Mouse (Mus musculus): ENCODE results near the gene Cnot3. TPM values are rescaled to one million over a fixed set of nuclear protein-coding genes. Genes with fewer than 3 reads are reported as not detected.

Gene Cnot3
- polyA plus RNA-seq, 1 experiment: 87.1 TPM

DNA sequence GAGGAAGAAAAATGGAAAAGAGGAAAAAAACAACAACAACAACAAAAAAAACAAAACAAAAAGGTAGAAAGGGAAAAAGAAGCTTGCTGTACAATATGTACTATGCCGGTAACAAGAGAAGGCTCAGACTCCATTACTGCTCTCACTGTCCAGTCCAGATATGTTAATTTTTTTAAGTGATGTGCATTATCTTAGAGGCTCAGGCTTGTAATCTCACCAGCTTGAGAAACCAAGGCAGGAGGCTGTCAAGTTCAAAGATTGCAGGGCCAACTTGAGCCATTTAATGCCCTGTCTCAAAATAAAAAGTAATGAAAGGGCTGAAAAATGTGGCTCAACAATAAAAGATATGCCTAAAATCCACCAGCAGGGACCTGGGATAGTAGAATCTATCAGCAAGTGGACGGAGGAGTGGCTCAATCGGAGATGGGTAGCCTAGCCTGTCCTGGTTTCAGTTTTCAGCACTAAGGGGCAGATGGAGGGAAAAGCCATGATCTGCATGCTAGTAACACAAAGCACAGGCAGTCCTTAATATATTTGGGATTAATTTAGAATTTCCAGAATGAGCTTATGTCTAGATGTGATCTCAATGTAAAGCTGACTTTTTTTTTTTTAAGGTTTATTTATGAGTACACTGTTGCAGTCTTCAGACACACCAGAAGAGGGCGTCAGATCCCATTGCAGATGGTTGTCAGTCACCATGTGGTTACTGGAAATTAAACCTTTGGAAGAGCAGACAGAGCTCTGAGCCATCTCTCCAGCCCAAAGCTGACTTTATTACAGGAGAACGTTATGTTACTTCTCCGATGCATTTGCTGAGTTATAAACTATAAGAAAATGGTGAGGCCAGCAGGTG is 28.5 kb upstream of the Cnot3 start:
- Histone ChIP-seq H3K4me3 (ENCODE audit: insufficient read depth, poor library complexity, severe bottlenecking) (peak overlapping the region; percentile 11), H3K36me3 (ENCODE audit: control insufficient read depth, insufficient read depth) (peaks cover 5% of the 10 kb centered on the region), H3K79me3 (ENCODE audit: low read depth) (peaks cover 2% of the 10 kb centered on the region), H3K79me2 (ENCODE audit: control insufficient read depth, insufficient read depth) (no peaks in the 10 kb centered on the region), H3ac (ENCODE audit: control insufficient read depth, insufficient read length, low read depth) (no peak overlapping the region), H3K27me3 (ENCODE audit: control insufficient read depth, insufficient read depth, insufficient read length) (peaks cover 6% of the 10 kb centered on the region)
- TF ChIP-seq CEBPB (IDR thresholded peaks at IDR 0.05; ENCODE audit: low read depth): no peak
- TF ChIP-seq USF1 (IDR thresholded peaks at IDR 0.05; ENCODE audit: low read depth): no peak
- TF ChIP-seq CTCF (IDR thresholded peaks at IDR 0.05; ENCODE audit: control insufficient read depth, insufficient read depth, insufficient read length): no peak

GRCm38 (mm10) chr7:3617242-3617995 is 27.6 kb upstream of the Cnot3 start, which contains the start of gene Ndufa3:
Ndufa3 (plus strand) TSS chr7:3617373.
- TF ChIP-seq MYOG (IDR thresholded peaks at IDR 0.05; ENCODE audit: control insufficient read depth, extremely low read depth, insufficient read length) (no peak), MYOD1 (IDR thresholded peaks at IDR 0.05; ENCODE audit: control insufficient read depth, insufficient read length, low read depth) (no peak), CEBPB (IDR thresholded peaks at IDR 0.05; ENCODE audit: low read depth) (no peak), MAX (IDR thresholded peaks at IDR 0.05) (no peak), CTCF (IDR thresholded peaks at IDR 0.05; ENCODE audit: control insufficient read depth, insufficient read depth, insufficient read length) (no peak), USF1 (IDR thresholded peaks at IDR 0.05; ENCODE audit: low read depth) (no peak), FOSL1 (IDR thresholded peaks at IDR 0.05; ENCODE audit: insufficient read depth, low read length, poor library complexity, severe bottlenecking) (no peak)
- H3K79me3 ChIP-seq (ENCODE audit: low read depth): peaks cover 2% of the 10 kb centered on the region
- H3K36me3 ChIP-seq (ENCODE audit: control insufficient read depth, insufficient read depth): peaks cover 5% of the 10 kb centered on the region
- peak within 1 kb of the TSS; percentile 50 for H3K4me3 ChIP-seq (ENCODE audit: insufficient read depth, poor library complexity, severe bottlenecking)
- H3K79me2 ChIP-seq (ENCODE audit: control insufficient read depth, insufficient read depth): no peaks in the 10 kb centered on the region
- peaks cover 6% of the 10 kb centered on the region for H3K27me3 ChIP-seq (ENCODE audit: control insufficient read depth, insufficient read depth, insufficient read length)
- H3ac ChIP-seq (ENCODE audit: control insufficient read depth, insufficient read length, low read depth): peak within 1 kb of the TSS; percentile 78

DNA sequence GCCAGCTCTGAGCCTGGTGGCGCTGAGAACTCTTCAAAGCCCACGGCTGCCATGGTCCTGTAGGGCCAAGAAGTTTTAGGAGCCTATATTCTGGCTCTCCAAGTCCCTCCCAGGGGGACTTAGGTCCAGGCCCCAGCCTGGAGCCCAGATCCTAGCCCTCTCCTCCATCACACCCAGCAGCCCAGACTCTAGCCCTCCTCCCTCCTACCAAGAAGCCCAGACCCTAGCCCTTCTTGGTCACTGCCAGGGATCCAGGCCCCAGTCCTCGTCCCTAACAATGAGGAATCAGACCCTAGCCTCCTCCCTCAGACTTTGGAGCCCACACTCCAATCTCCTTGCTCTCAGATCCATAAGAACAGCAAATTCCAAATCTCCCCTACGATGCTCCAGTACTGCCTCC is 16.0 kb upstream of the Cnot3 start:
- Histone ChIP-seq H3K36me3 (ENCODE audit: control insufficient read depth, insufficient read depth) (peaks cover 32% of the 10 kb centered on the region), H3K79me2 (ENCODE audit: control insufficient read depth, insufficient read depth) (peaks cover 61% of the 10 kb centered on the region), H3K79me3 (ENCODE audit: low read depth) (peaks cover 36% of the 10 kb centered on the region), H3ac (ENCODE audit: control insufficient read depth, insufficient read length, low read depth) (peak overlapping the region; percentile 68), H3K4me3 (ENCODE audit: insufficient read depth, poor library complexity, severe bottlenecking) (peak overlapping the region; percentile 75), H3K27me3 (ENCODE audit: control insufficient read depth, insufficient read depth, insufficient read length) (no peaks in the 10 kb centered on the region)
- TF ChIP-seq CTCF (IDR thresholded peaks at IDR 0.05; ENCODE audit: control insufficient read depth, insufficient read depth, insufficient read length) (no peak), USF1 (IDR thresholded peaks at IDR 0.05; ENCODE audit: low read depth) (no peak), MYOD1 (IDR thresholded peaks at IDR 0.05; ENCODE audit: control insufficient read depth, insufficient read length, low read depth) (no peak), FOSL1 (IDR thresholded peaks at IDR 0.05; ENCODE audit: insufficient read depth, low read length, poor library complexity, severe bottlenecking) (no peak), MAX (IDR thresholded peaks at IDR 0.05) (no peak), CEBPB (IDR thresholded peaks at IDR 0.05; ENCODE audit: low read depth) (no peak), MYOG (IDR thresholded peaks at IDR 0.05; ENCODE audit: control insufficient read depth, extremely low read depth, insufficient read length) (no peak)

- no peak for TF ChIP-seq MYOD1 (IDR thresholded peaks at IDR 0.05; ENCODE audit: control insufficient read depth, insufficient read length, low read depth)
- TF ChIP-seq CEBPB (IDR thresholded peaks at IDR 0.05; ENCODE audit: low read depth): peak; percentile 83
- Histone ChIP-seq H3K36me3 (ENCODE audit: control insufficient read depth, insufficient read depth) (peaks cover 37% of the 10 kb centered on the region), H3K79me3 (ENCODE audit: low read depth) (peaks cover 36% of the 10 kb centered on the region), H3K4me3 (ENCODE audit: insufficient read depth, poor library complexity, severe bottlenecking) (peak within 1 kb of the TSS; percentile 75), H3ac (ENCODE audit: control insufficient read depth, insufficient read length, low read depth) (peak within 1 kb of the TSS; percentile 79), H3K79me2 (ENCODE audit: control insufficient read depth, insufficient read depth) (peaks cover 59% of the 10 kb centered on the region), H3K27me3 (ENCODE audit: control insufficient read depth, insufficient read depth, insufficient read length) (no peaks in the 10 kb centered on the region)
Measured at GRCm38 (mm10) chr7:3629543-3630477, 15.3 kb upstream of the Cnot3 start, which contains the start of the genes Tfpt and Prpf31. Tfpt (minus strand) TSS chr7:3629929. Prpf31 (plus strand) TSS chr7:3629985.

DNA sequence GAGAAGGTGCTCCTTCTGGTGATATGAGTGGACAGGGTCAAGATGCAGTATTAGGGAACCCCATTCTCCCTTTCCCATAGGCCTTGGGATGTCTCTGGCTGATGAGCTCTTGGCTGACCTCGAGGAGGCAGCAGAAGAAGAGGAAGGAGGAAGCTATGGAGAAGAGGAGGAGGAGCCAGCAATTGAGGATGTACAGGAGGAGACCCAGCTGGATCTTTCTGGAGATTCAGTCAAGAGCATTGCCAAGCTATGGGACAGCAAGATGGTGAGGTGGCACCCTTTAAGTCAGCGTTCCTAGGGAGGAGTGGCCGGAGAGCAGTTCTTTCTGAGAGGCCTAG is 14.6 kb upstream of the Cnot3 start:
- H3K4me3 ChIP-seq (ENCODE audit: insufficient read depth, poor library complexity, severe bottlenecking): peak overlapping the region; percentile 75
- H3K79me3 ChIP-seq (ENCODE audit: low read depth): peaks cover 36% of the 10 kb centered on the region
- TF ChIP-seq USF1 (IDR thresholded peaks at IDR 0.05; ENCODE audit: low read depth): no peak
- no peak for TF ChIP-seq FOSL1 (IDR thresholded peaks at IDR 0.05; ENCODE audit: insufficient read depth, low read length, poor library complexity, severe bottlenecking)
- no peak for TF ChIP-seq CEBPB (IDR thresholded peaks at IDR 0.05; ENCODE audit: low read depth)
- TF ChIP-seq CTCF (IDR thresholded peaks at IDR 0.05; ENCODE audit: control insufficient read depth, insufficient read depth, insufficient read length): no peak
- no peak for TF ChIP-seq MAX (IDR thresholded peaks at IDR 0.05)
- TF ChIP-seq MYOG (IDR thresholded peaks at IDR 0.05; ENCODE audit: control insufficient read depth, extremely low read depth, insufficient read length): no peak
- TF ChIP-seq MYOD1 (IDR thresholded peaks at IDR 0.05; ENCODE audit: control insufficient read depth, insufficient read length, low read depth): no peak
- H3K79me2 ChIP-seq (ENCODE audit: control insufficient read depth, insufficient read depth): peaks cover 55% of the 10 kb centered on the region
- H3ac ChIP-seq (ENCODE audit: control insufficient read depth, insufficient read length, low read depth): peak overlapping the region; percentile 79
- peaks cover 41% of the 10 kb centered on the region for H3K36me3 ChIP-seq (ENCODE audit: control insufficient read depth, insufficient read depth)
- H3K27me3 ChIP-seq (ENCODE audit: control insufficient read depth, insufficient read depth, insufficient read length): no peaks in the 10 kb centered on the region

All from C2C12 (cell line).